Mouse (Mus musculus): ENCODE measurements around the gene Tnrc6c. TPM values are rescaled to one million over a fixed set of nuclear protein-coding genes. Genes with fewer than 3 reads are reported as not detected.
A peak's percentile ranks its signal among the peaks of the same experiment; 100 is the strongest.

The Tnrc6c gene
- polyA plus RNA-seq, 1 experiment from 2014 or later: 14.4 TPM

DNA sequence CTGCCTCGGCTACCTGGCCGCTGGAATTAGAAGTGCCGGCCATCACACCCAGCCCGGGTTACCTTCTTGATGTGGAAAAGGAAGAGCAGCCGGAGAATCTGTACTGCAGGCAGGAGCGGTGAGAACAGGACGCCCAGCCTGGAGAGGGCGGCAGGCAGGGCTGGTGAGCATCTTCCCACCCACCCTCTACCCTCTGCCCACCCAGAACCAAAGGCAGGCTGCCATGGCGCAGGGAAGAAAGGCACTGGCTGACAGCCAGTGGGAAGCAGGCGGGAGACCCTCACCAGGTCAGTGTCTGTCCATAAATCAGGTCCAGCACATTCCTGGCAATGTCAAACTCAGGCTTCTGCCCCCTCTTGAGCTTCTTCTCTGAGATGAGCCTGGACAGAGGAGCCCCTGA lies 116.3 kb downstream of the Tnrc6c start:
- WGBS: 86% methylated on average over 10 of the region's 10 CpGs
- H3K4me3 ChIP-seq: no peak overlapping the region
- 0 out of 2 replicates have a peak overlapping the region, but pooled peaks have one; percentile 3 for H3K27ac ChIP-seq
- DNase-seq (ENCODE audit: low spot score): no peak
- H3K9me3 ChIP-seq: no peaks in the 10 kb centered on the region
- H3K4me1 ChIP-seq (replicated peaks): peaks cover 9% of the 10 kb centered on the region; the same call in 1 of the 2 replicates
- H3K27me3 ChIP-seq (ENCODE audit: insufficient read depth, poor library complexity, severe bottlenecking): no peaks in the 10 kb centered on the region
- peaks cover 55% of the 10 kb centered on the region for H3K36me3 ChIP-seq

DNA sequence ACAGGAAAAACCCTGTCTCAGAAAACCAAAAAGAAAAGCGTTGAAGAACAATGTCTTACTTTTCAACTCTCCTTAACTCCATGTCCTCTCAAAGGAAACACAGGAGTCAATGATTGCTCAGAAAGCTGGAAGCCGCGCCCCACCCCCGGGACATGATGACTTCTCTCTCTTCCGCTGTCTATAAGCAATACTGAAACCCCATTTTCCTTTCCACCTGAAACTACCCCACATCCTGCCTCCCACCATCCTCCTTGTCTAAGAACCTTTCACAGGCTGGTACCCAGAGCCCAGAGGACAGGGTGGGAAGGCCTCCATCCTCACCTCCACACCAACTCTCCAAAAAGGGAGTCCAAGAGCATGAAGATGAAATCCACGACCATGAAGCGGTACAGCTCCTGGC lies 118.3 kb downstream of the Tnrc6c start:
- no peak overlapping the region for H3K4me3 ChIP-seq
- no peak for DNase-seq (ENCODE audit: low spot score)
- peak overlapping the region; percentile 40; the same call in 1 of the 2 replicates for H3K27ac ChIP-seq
- H3K27me3 ChIP-seq (ENCODE audit: insufficient read depth, poor library complexity, severe bottlenecking): no peaks in the 10 kb centered on the region
- H3K9me3 ChIP-seq: no peaks in the 10 kb centered on the region
- H3K4me1 ChIP-seq (replicated peaks): peaks cover 10% of the 10 kb centered on the region
- H3K36me3 ChIP-seq: peaks cover 47% of the 10 kb centered on the region
- WGBS: 96% methylated on average over 7 of the region's 7 CpGs

DNA sequence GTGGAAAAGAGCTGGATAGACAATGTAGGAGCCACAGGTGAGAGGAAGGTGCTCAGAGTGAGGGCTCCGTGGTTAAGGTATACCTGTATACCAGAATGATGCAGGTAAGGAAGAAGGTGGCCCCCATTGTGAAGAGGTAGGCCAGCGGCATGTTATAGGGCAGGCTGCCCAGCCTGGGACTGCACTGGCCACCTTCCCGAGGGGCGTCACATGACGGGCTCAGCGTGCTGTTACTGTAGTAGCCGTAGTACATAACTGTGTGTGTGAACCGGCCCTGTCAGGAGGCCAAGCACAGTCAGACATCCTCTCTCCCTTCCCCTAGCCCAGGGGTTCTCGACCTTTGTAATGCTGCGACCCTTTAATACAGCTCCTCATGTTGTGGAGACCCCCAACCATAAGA lies 120.8 kb downstream of the Tnrc6c start:
- Histone ChIP-seq H3K4me3 (no peak overlapping the region), H3K36me3 (peaks cover 36% of the 10 kb centered on the region), H3K27ac (no peak overlapping the region), H3K9me3 (no peaks in the 10 kb centered on the region), H3K4me1 (replicated peaks) (peaks cover 26% of the 10 kb centered on the region), H3K27me3 (ENCODE audit: insufficient read depth, poor library complexity, severe bottlenecking) (peaks cover 14% of the 10 kb centered on the region)
- DNase-seq (ENCODE audit: low spot score): no peak
- WGBS: 95% methylated on average over 10 of the region's 10 CpGs

DNA sequence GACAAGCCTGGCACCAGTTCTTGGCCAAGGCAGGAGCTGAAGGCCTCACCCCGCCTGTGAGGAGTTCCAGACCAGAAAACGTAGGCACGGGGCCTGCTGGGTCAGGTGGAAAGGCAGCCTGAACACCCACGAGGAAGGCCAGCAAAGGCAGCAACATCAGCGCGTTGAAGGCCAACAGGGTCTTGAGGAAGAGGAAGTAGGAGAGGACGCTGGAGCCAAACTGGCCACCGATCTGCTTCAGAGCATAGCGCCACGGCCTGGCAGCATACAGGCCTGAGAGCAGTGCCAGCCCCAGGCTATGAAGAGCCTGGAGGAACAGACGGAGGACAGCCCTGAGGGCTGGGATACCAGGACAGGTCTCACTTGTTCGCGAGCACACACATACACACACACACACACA lies 121.5 kb downstream of the Tnrc6c start:
- Histone ChIP-seq H3K4me1 (replicated peaks) (peaks cover 32% of the 10 kb centered on the region), H3K27ac (peak overlapping the region; percentile 17; the same call in 1 of the 2 replicates), H3K27me3 (ENCODE audit: insufficient read depth, poor library complexity, severe bottlenecking) (peaks cover 20% of the 10 kb centered on the region), H3K36me3 (peaks cover 32% of the 10 kb centered on the region), H3K4me3 (no peak overlapping the region), H3K9me3 (no peaks in the 10 kb centered on the region)
- WGBS: 87% methylated on average over 11 of the region's 13 CpGs
- DNase-seq (ENCODE audit: low spot score): no peak

DNA sequence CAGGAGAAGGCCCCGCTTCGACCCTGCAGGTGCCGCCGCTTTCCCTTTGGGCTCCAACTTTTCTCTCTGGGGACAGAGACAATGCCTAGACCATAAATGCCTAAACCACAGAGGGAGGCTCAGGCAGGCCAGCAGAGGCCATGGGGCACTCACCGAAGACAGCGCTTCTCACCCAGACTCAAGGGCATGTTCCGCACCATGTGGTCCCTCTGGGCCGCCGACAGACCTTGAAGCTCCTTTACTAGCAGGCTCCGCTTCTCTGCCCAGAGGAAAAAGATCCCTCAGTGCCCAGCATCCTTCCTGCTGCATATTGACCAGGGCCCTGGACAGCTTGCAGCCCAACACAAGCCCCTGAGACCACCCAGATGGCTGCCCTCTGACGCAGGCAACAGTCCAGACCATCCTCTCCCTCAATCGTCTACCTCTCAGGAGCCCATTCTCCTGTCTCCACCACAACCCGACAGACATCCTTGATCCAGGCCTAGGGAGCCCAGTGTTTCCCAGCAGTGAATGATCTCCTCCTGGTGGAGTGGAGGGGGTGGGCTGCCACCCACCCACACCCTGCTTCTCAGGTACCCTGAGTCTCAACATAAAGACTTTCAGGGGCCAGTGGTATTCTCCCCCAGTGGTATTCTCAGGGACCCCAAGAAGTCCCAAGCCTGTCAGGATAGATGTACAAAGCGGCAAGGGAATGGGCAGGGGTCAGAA lies 122.2 kb downstream of the Tnrc6c start:
- peaks cover 39% of the 10 kb centered on the region for H3K4me1 ChIP-seq (replicated peaks)
- H3K36me3 ChIP-seq: peaks cover 31% of the 10 kb centered on the region
- H3K27me3 ChIP-seq (ENCODE audit: insufficient read depth, poor library complexity, severe bottlenecking): peaks cover 27% of the 10 kb centered on the region
- no peak overlapping the region for H3K4me3 ChIP-seq
- no peak overlapping the region for H3K27ac ChIP-seq
- 91% methylated on average over 14 of the region's 14 CpGs for WGBS
- no peak for DNase-seq (ENCODE audit: low spot score)
- H3K9me3 ChIP-seq: no peaks in the 10 kb centered on the region

DNA sequence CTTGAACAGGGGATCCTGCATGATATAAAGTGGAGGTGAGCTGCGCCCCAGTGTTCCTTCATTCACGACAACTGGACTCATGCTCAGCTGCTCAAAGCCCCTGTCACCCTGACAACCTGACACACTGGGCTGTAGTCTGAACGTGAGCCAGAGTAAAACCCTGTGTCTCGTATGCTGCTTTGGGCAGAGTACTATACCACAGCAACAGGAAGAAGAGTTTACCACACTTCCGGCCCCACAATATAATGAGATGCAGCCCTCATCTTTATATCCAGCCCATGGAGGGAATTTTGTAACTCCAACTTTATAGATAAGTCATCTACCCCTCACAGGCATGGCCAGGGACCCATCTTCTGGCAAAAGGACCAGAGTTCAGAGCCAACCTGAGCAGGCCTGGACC lies 123.0 kb downstream of the Tnrc6c start:
- Histone ChIP-seq H3K4me1 (replicated peaks) (peaks cover 48% of the 10 kb centered on the region), H3K27me3 (ENCODE audit: insufficient read depth, poor library complexity, severe bottlenecking) (peaks cover 36% of the 10 kb centered on the region), H3K36me3 (peaks cover 26% of the 10 kb centered on the region), H3K9me3 (no peaks in the 10 kb centered on the region), H3K4me3 (no peak overlapping the region), H3K27ac (0 out of 2 replicates have a peak overlapping the region, but pooled peaks have one; percentile 17)
- DNase-seq (ENCODE audit: low spot score): no peak
- 93% methylated on average over 5 of the region's 5 CpGs for WGBS

DNA sequence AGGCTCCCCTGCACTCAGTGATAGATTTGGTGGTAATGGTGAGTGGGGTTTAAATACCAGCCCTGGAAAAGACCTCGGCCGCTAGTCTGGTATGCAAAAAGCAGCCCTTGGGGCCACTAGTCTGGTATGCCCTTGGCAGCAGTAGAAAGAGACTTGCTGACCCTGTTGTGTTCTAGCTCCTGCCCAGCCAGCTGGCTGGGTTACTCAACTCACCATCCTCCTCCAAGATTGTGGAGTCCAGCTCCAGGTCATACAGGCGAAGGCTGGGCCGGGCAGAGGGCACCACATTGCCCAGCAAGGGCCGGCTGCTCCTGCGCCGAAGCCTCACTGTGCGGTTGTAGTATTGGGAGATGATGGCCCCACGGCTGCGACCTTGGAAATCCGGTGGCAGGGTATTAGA lies 123.9 kb downstream of the Tnrc6c start:
- 96% methylated on average over 11 of the region's 11 CpGs for WGBS
- peaks cover 57% of the 10 kb centered on the region for H3K4me1 ChIP-seq (replicated peaks)
- peaks cover 45% of the 10 kb centered on the region for H3K27me3 ChIP-seq (ENCODE audit: insufficient read depth, poor library complexity, severe bottlenecking)
- DNase-seq (ENCODE audit: low spot score): no peak
- peaks cover 20% of the 10 kb centered on the region for H3K36me3 ChIP-seq
- H3K9me3 ChIP-seq: no peaks in the 10 kb centered on the region
- peak overlapping the region; percentile 92; the same call in 1 of the 2 replicates for H3K27ac ChIP-seq
- no peak overlapping the region for H3K4me3 ChIP-seq

DNA sequence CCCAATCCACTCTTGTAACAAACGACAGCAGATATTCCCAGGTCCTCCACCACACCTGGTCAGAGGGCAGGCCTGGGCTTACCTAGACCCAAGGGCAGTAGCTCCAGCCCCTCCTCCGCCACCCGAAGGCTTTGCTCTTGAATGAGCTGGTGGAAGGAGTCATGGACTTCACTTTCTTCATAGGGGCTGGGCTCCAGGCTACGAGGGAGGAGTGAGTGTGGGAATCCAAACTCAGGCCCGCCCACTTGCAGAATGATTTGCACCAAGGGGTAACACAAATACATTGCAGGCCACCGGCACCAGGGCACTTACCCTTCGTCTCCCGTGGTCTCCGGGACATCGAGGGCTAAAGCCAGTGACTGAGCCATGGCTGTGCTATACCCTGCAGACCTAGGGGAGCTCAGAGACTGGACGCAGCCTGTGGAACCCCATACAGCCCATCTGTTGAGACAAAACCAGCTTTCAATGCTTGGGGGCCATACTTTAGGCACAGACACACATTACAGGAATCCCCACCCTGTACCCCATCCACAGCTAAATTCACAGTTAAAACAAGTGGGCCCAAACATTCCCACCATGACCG lies 124.9 kb downstream of the Tnrc6c start:
- Histone ChIP-seq H3K4me1 (replicated peaks) (peaks cover 66% of the 10 kb centered on the region), H3K27me3 (ENCODE audit: insufficient read depth, poor library complexity, severe bottlenecking) (peaks cover 54% of the 10 kb centered on the region), H3K9me3 (no peaks in the 10 kb centered on the region), H3K36me3 (peaks cover 16% of the 10 kb centered on the region), H3K27ac (peak overlapping the region; percentile 92), H3K4me3 (peak overlapping the region; percentile 59)
- no peak for DNase-seq (ENCODE audit: low spot score)
- 66% methylated on average over 12 of the region's 12 CpGs for WGBS

DNA sequence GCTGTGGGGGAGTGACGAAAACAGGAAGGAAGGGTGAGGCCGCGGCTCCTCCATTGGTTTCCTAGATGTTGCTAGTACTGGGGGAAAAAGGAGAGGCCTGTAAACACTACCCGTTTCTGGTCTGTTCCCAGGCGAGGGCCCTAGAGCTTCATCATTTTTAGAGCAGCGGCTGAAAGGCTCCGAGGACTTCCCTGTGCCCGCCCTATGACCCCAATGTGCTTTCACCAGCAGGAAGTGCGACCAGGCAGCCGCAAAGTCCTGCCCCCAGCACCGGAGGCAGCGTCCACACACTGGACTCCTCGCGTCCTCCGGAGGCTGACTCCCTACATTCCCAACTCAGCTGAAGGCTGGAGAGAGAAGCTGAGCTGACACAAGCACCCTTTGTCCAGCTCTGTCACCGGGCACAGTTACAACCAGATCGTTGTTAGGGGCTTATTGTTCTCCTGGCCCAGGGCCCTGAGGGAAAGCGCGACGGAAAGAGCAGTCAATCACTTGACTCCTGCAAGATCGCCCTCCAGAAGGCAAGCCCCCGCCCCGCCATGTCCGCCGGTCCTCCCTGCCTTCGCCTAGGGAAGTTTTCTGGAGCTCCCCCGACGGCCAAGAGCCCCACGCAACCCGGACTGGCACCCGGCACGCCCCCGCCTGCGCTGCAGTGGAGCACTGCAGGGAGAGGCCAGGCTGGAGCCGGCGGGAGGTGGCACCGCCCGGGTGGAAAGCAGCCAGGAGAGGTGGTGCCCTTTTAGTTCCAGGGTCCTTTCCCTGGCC lies 125.5 kb downstream of the Tnrc6c start:
- Histone ChIP-seq H3K27me3 (ENCODE audit: insufficient read depth, poor library complexity, severe bottlenecking) (peaks cover 61% of the 10 kb centered on the region), H3K9me3 (no peaks in the 10 kb centered on the region), H3K27ac (peak overlapping the region; percentile 92), H3K4me3 (peak overlapping the region; percentile 59), H3K4me1 (replicated peaks) (peaks cover 66% of the 10 kb centered on the region), H3K36me3 (peaks cover 14% of the 10 kb centered on the region; the same call in 1 of the 2 replicates)
- 4% methylated on average over 38 of the region's 38 CpGs for WGBS
- peak; percentile 82 for DNase-seq (ENCODE audit: low spot score)

DNA sequence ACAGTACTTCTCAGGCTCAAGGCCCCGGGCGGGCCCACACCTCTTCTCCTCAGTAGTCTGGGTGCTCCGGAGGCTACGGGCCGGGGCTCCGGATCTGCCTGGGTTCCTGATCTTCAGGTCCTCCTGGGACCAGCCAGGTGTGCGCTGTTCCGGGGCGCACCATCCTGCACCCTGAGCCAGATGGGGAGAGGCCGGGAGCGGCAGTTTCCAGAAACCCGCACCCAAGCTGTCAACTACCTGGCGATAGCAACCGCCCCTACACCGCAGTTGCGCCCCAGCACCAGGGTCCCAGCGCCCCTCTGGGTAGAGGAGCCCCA lies 126.1 kb downstream of the Tnrc6c start:
- DNase-seq (ENCODE audit: low spot score): no peak
- Histone ChIP-seq H3K4me1 (replicated peaks) (peaks cover 66% of the 10 kb centered on the region), H3K4me3 (peak overlapping the region; percentile 59), H3K27me3 (ENCODE audit: insufficient read depth, poor library complexity, severe bottlenecking) (peaks cover 66% of the 10 kb centered on the region), H3K9me3 (no peaks in the 10 kb centered on the region), H3K36me3 (peaks cover 9% of the 10 kb centered on the region; the same call in 1 of the 2 replicates), H3K27ac (peak overlapping the region; percentile 92)
- 1% methylated on average over 17 of the region's 17 CpGs for whole genome bisulfite sequencing

DNA sequence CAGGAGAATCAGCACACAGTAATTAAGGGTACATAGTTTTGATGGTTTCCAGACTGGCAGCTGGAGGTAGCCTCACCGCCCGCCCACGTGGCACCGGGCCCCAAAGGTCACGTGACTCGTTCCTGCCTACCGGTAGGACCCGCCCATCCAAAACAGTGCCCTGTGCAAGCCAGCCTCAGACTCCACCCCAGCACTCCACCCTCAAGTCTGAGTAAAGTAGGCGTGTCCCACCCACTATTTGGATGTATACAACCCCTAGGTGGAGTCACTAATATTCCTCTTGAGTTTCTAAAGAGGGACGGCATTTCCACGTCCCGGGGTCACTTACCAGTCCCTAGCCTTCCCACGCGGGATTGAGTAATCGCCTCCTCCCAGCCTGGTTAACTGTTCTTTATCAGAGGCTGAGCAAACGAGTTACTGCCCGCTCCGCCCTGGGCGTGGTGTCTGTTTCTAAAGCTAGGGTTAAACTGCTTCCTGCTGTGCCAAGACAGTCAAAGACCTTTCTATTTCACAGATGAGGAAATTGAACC lies 126.6 kb downstream of the Tnrc6c start:
- H3K4me1 ChIP-seq (replicated peaks): peaks cover 66% of the 10 kb centered on the region
- peaks cover 5% of the 10 kb centered on the region; the same call in 1 of the 2 replicates for H3K36me3 ChIP-seq
- H3K27ac ChIP-seq: peak overlapping the region; percentile 92
- peaks cover 71% of the 10 kb centered on the region for H3K27me3 ChIP-seq (ENCODE audit: insufficient read depth, poor library complexity, severe bottlenecking)
- WGBS: 2% methylated on average over 19 of the region's 19 CpGs
- DNase-seq (ENCODE audit: low spot score): peak; percentile 70
- peak overlapping the region; percentile 59 for H3K4me3 ChIP-seq
- no peaks in the 10 kb centered on the region for H3K9me3 ChIP-seq

DNA sequence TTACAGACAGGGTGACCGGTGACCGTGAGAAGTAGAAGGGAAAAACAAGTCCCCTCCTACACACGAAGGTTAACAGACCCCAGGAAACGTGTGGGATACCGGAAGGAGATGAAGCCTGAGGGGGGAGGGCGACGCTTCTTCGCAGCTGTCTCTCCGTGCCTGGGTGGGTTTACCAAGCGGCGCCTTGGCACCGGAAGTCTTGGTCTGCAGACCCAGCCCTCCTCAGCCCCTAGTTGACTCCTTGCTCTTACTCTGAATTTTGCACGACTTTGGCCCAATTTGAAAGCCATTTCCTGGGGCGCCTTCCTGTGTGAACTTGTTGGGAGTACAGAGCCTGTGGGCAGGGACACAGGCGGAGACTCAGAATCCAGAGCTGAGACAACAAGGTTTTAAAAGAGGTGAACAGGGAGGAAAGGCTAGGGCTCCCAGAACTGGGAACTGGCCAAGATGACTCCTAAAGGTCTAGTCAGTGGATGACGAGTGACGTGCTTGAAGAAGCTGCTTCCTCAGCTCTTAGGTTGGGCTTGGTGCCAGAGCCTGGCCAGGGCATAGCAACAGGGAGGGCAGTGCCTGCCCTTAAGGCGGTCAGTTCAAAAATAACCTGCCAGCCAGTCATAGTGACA lies 127.2 kb downstream of the Tnrc6c start:
- Histone ChIP-seq H3K9me3 (no peaks in the 10 kb centered on the region), H3K36me3 (0 out of 2 replicates have a peak, but pooled peaks cover under 1% of the 10 kb centered on the region), H3K27me3 (ENCODE audit: insufficient read depth, poor library complexity, severe bottlenecking) (peaks cover 73% of the 10 kb centered on the region), H3K4me3 (peak overlapping the region; percentile 59), H3K4me1 (replicated peaks) (peaks cover 66% of the 10 kb centered on the region), H3K27ac (peak overlapping the region; percentile 81)
- WGBS: 25% methylated on average over 18 of the region's 18 CpGs
- no peak for DNase-seq (ENCODE audit: low spot score)
